Mouse (Mus musculus): ENCODE results near the gene Fmnl2. TPM values are rescaled to one million over a fixed set of nuclear protein-coding genes. Genes with fewer than 3 reads are reported as not detected.

Gene Fmnl2
- 2.6 and 3.0 TPM in 2 replicates for polyA plus RNA-seq (2015; fragmentation: Nextera tagmentation; extraction: Ambion mirVana)

DNA sequence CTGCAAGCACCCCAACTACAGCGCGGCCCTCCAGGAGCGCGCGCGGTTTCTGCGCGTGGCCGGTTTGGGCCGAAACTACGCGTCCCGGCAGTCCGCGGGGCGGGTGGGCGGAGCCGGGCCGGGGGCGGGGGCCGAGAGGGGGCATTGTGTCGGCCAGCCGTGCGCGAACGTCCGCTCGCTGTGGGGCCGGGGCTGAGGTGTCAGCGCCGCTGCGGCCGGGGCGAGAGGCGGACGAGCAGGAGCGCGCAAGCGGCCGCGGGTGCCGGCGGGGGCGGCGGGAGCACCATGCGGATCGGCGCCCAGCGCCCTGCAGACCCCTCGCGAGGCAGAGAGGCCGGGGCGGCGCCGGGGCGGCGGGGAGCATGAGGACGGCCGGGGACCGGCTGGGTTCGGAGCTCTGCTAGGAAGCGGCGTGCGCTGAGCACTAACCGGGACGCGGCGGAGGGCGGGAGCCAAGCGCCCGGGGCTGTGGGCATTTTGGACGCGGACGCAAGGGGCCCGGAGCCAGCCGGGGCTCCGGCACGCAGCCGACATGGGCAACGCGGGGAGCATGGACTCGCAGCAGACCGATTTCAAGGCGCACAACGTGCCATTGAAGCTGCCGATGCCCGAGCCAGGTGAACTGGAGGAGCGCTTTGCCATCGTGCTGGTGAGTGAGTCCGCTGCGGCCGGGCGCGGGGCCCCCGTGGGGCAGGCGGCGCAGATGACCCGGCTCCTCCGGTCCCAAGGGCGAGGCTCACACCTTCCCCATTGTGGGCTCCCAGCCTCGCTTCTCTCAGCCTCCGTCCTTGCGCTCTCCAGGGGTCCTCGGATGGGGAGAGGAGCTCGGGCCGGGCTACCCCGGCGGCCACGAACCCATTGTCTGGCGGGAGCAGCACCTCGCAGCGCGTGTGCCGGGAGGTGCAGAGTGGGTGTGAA, at the start of gene Fmnl2:
Gene Fmnl2 (plus strand): TSS at position 250 of the 918 bp plus-strand sequence.
- DNase-seq (ENCODE audit: low spot score), result peak; percentile 84
- Histone ChIP-seq H3K4me2 (replicated peaks; ENCODE audit: low read depth) (peak within 1 kb of the TSS; percentile 88), H3K27ac (replicated peaks) (peak within 1 kb of the TSS; percentile 84), H3K4me3 (ENCODE audit: low read depth, low read length) (peak within 1 kb of the TSS; percentile 86), H3K9ac (ENCODE audit: low read length) (peak within 1 kb of the TSS; percentile 80), H3K9me3 (ENCODE audit: control insufficient read depth, low read length) (no peaks in the 10 kb centered on the region), H3K4me1 (replicated peaks; ENCODE audit: control insufficient read depth, insufficient read depth) (no peaks in the 10 kb centered on the region; the same call in 1 of the 2 replicates), H3K36me3 (ENCODE audit: control insufficient read depth, insufficient read depth, low read length) (no peaks in the 10 kb centered on the region), H3K27me3 (ENCODE audit: control insufficient read depth, insufficient read depth, low read length) (no peaks in the 10 kb centered on the region)
- TF ChIP-seq EP300 (optimal IDR thresholded peaks at IDR 0.05) (no peak), CTCF (IDR thresholded peaks at IDR 0.05; ENCODE audit: low read depth) (no peak)
- under 1% methylated on average over 105 of the region's 114 CpGs for WGBS
- peak; percentile 85 for ATAC-seq (ENCODE audit: low FRiP score, low TSS enrichment)

DNA sequence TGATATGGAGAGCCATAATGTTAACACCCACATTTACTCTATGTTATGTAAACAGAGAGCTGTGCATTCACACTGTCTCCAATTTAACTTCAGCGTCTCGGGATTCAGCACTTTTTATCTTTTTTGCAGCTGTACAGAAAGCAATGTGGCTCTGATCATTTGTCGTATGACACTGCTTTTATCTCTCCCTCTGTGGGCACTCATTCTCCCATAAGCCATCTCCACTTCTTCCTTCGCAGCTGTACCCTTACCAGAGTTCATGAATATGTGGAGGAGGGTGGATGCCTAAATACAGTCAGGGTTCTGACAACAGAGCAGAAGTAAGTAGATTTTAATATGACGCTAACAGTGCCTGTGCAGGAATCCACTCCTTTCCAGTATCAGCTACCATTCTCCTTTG, 47.7 kb upstream of the Fmnl2 start:
- Histone ChIP-seq H3K4me1 (replicated peaks; ENCODE audit: control insufficient read depth, insufficient read depth) (no peaks in the 10 kb centered on the region), H3K4me2 (replicated peaks; ENCODE audit: low read depth) (no peak overlapping the region), H3K4me3 (ENCODE audit: low read depth, low read length) (no peak overlapping the region), H3K9me3 (ENCODE audit: control insufficient read depth, low read length) (no peaks in the 10 kb centered on the region), H3K27me3 (ENCODE audit: control insufficient read depth, insufficient read depth, low read length) (no peaks in the 10 kb centered on the region), H3K36me3 (ENCODE audit: control insufficient read depth, insufficient read depth, low read length) (no peaks in the 10 kb centered on the region), H3K9ac (ENCODE audit: low read length) (no peak overlapping the region), H3K27ac (replicated peaks) (no peak overlapping the region)
- WGBS, result 64% methylated on average over 5 of the region's 5 CpGs
- ATAC-seq (ENCODE audit: low FRiP score, low TSS enrichment) (no peak), DNase-seq (ENCODE audit: low spot score) (no peak)
- TF ChIP-seq EP300 (optimal IDR thresholded peaks at IDR 0.05) (no peak), CTCF (IDR thresholded peaks at IDR 0.05; ENCODE audit: low read depth) (no peak)

DNA sequence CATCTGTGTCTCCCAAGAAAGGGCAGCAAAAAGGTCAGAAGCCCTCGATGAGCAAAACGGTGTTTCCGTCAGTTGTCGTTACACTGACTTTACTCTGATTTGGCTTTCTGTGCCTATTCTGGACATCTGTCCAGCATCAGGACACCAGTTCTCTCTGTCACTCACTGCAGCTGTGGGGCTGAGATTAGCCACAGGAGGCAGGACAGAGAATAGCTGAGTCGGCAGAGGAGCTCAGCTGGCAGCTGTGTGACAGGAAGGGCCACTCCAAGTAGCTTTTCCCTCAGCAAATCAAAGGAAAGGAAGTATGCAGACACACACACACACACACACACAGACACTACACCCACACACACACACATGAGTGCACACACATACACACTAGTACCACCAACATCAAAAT, 46.0 kb upstream of the Fmnl2 start:
- no peak for TF ChIP-seq EP300 (optimal IDR thresholded peaks at IDR 0.05)
- peak; percentile 21; the same call in 1 of the 2 replicates for TF ChIP-seq CTCF (IDR thresholded peaks at IDR 0.05; ENCODE audit: low read depth)

DNA sequence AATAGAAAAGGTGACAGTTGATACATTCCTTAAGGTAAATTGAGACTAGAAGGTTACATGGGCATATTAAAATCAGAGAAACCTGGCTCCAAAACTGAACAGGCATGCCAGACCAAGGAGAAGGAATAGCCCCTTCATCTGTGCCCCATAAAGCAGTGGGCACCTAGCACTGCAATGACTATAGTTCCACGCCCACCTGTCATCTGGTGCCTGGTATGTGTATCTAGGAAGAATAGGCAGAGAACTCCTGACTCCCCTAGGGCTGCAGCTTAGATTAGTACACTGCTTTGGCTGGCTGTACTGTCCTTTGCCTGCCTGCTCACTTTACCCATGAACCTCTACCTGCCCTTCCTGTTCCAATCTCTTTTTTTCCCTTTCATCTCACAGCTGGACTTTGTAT, 40.3 kb upstream of the Fmnl2 start:
- ATAC-seq (ENCODE audit: low FRiP score, low TSS enrichment) (no peak), DNase-seq (ENCODE audit: low spot score) (no peak)
- no peak for TF ChIP-seq EP300 (optimal IDR thresholded peaks at IDR 0.05)
- no peaks in the 10 kb centered on the region for H3K36me3 ChIP-seq (ENCODE audit: control insufficient read depth, insufficient read depth, low read length)
- H3K4me1 ChIP-seq (replicated peaks; ENCODE audit: control insufficient read depth, insufficient read depth), result no peaks in the 10 kb centered on the region
- H3K9ac ChIP-seq (ENCODE audit: low read length), result no peak overlapping the region
- H3K27me3 ChIP-seq (ENCODE audit: control insufficient read depth, insufficient read depth, low read length), result no peaks in the 10 kb centered on the region
- H3K9me3 ChIP-seq (ENCODE audit: control insufficient read depth, low read length), result no peaks in the 10 kb centered on the region
- no peak overlapping the region for H3K27ac ChIP-seq (replicated peaks)
- H3K4me3 ChIP-seq (ENCODE audit: low read depth, low read length), result no peak overlapping the region
- WGBS, result 90% methylated on average over 1 of the region's 1 CpGs
- H3K4me2 ChIP-seq (replicated peaks; ENCODE audit: low read depth), result no peak overlapping the region

More for the DNA sequence above, 46.0 kb upstream of the Fmnl2 start:
- Histone ChIP-seq H3K9ac (ENCODE audit: low read length) (no peak overlapping the region), H3K27me3 (ENCODE audit: control insufficient read depth, insufficient read depth, low read length) (no peaks in the 10 kb centered on the region), H3K36me3 (ENCODE audit: control insufficient read depth, insufficient read depth, low read length) (no peaks in the 10 kb centered on the region), H3K9me3 (ENCODE audit: control insufficient read depth, low read length) (no peaks in the 10 kb centered on the region), H3K27ac (replicated peaks) (no peak overlapping the region), H3K4me1 (replicated peaks; ENCODE audit: control insufficient read depth, insufficient read depth) (no peaks in the 10 kb centered on the region), H3K4me2 (replicated peaks; ENCODE audit: low read depth) (no peak overlapping the region), H3K4me3 (ENCODE audit: low read depth, low read length) (no peak overlapping the region)
- ATAC-seq (ENCODE audit: low FRiP score, low TSS enrichment), result no peak
- 40% methylated on average over 5 of the region's 5 CpGs for WGBS
- DNase-seq (ENCODE audit: low spot score), result no peak

DNA sequence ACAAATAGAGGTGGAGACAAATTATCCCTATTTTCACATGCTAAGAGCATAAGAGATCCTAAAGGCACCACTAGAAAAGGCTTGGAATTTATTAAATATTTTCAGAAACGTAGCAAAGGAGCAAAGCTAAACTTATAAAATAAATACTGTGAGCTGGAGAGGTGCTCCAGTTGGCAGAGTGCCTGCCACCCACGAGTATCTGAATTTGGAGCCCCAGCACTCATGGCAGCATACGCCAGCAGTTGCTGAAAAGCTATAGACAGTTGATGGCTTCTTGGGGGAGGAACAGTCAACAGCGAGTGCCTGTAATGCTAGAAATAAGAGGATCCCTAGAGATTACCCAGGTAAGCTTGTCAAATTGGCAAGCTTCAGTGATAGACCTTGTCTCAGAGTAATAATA, 38.7 kb upstream of the Fmnl2 start:
- H3K4me3 ChIP-seq (ENCODE audit: low read depth, low read length), result no peak overlapping the region
- WGBS, result 51% methylated on average over 4 of the region's 4 CpGs
- ATAC-seq (ENCODE audit: low FRiP score, low TSS enrichment) (no peak), DNase-seq (ENCODE audit: low spot score) (no peak)
- no peaks in the 10 kb centered on the region for H3K4me1 ChIP-seq (replicated peaks; ENCODE audit: control insufficient read depth, insufficient read depth)
- no peaks in the 10 kb centered on the region for H3K9me3 ChIP-seq (ENCODE audit: control insufficient read depth, low read length)
- H3K4me2 ChIP-seq (replicated peaks; ENCODE audit: low read depth), result no peak overlapping the region
- TF ChIP-seq CTCF (IDR thresholded peaks at IDR 0.05; ENCODE audit: low read depth) (no peak), EP300 (optimal IDR thresholded peaks at IDR 0.05) (no peak)
- H3K9ac ChIP-seq (ENCODE audit: low read length), result no peak overlapping the region
- H3K27ac ChIP-seq (replicated peaks), result no peak overlapping the region
- no peaks in the 10 kb centered on the region for H3K27me3 ChIP-seq (ENCODE audit: control insufficient read depth, insufficient read depth, low read length)
- no peaks in the 10 kb centered on the region for H3K36me3 ChIP-seq (ENCODE audit: control insufficient read depth, insufficient read depth, low read length)

DNA sequence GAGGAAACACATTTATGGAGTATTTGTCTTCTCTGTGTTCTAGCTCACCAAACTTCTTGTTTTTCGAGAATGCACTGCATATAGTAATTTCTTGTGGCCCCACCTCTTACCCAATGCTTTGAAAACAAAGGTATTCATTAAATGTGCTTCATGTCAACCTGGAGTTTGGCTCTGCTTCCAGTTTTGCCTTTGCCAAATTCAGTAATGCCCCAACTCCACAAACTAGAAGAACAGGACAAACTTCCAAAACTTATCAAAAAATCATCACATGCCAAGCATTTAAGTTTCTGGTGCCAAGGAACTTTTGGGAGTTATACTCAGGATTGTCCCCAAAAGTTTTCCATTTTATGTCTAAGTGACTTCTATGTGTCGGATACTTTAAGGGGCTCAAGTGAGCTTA, 35.4 kb upstream of the Fmnl2 start:
- H3K27me3 ChIP-seq (ENCODE audit: control insufficient read depth, insufficient read depth, low read length), result no peaks in the 10 kb centered on the region
- no peak overlapping the region for H3K27ac ChIP-seq (replicated peaks)
- H3K9me3 ChIP-seq (ENCODE audit: control insufficient read depth, low read length), result no peaks in the 10 kb centered on the region
- no peak overlapping the region for H3K9ac ChIP-seq (ENCODE audit: low read length)
- no peaks in the 10 kb centered on the region for H3K36me3 ChIP-seq (ENCODE audit: control insufficient read depth, insufficient read depth, low read length)
- DNase-seq (ENCODE audit: low spot score) (no peak), ATAC-seq (ENCODE audit: low FRiP score, low TSS enrichment) (no peak)
- WGBS, result 56% methylated on average over 2 of the region's 2 CpGs
- H3K4me1 ChIP-seq (replicated peaks; ENCODE audit: control insufficient read depth, insufficient read depth), result no peaks in the 10 kb centered on the region
- H3K4me2 ChIP-seq (replicated peaks; ENCODE audit: low read depth), result no peak overlapping the region
- H3K4me3 ChIP-seq (ENCODE audit: low read depth, low read length), result no peak overlapping the region
- TF ChIP-seq EP300 (optimal IDR thresholded peaks at IDR 0.05), result no peak
- TF ChIP-seq CTCF (IDR thresholded peaks at IDR 0.05; ENCODE audit: low read depth), result no peak
